Mouse (Mus musculus) frontal cortex, postnatal 14 days (tissue): Measurements from ENCODE around the gene Bbs5.
"Not testable (repeated sequence)": the region's sequence is repeated elsewhere in the genome, so short reads cannot be mapped to it uniquely, and the experiment has no call there.

Source experiments
- DNase-seq, 2 experiments: peaks; one replicate each; pipeline ENCODE4 v3.0.0; 2022; ENCODE audit warnings: low spot score in 2 of 2

The Bbs5 gene

GRCm38 (mm10) chr2:69669853-69670252, 22.9 kb downstream of the Bbs5 start, which contains the start of gene Klhl41:
Klhl41 (plus strand) TSS chr2:69670120.
- no peak for DNase-seq

- DNase-seq, result no peak
Observed at GRCm38 (mm10) chr2:69673723-69674122, 26.8 kb downstream of the Bbs5 start.

DNA sequence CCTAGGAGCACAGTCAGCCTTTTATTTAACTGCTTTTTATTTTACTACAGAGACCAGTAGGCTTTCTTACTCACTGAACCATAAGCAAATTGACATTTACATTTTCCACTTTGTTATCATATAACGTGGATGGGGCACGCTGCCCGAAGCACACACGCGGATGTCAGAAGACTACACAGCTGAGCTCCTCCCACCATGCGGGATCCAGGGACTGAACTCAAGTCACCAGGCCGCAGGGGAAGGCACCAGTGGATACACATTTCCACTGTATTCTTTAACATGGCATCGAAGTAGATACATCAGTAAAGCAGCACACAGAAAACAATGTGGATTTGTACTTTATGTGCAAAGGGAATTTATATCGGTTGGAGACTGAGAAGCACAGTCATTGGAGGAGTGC, 28.3 kb downstream of the Bbs5 start:
- no peak for DNase-seq

GRCm38 (mm10) chr2:69676713-69677112, 29.7 kb downstream of the Bbs5 start:
- DNase-seq, result no peak

- not testable (repeated sequence) for DNase-seq
Observed at GRCm38 (mm10) chr2:69677215-69677614, 30.2 kb downstream of the Bbs5 start.

GRCm38 (mm10) chr2:69679990-69680389, 33.0 kb downstream of the Bbs5 start:
- no peak for DNase-seq

- no peak for DNase-seq
Observed at GRCm38 (mm10) chr2:69681931-69682330, 35.0 kb downstream of the Bbs5 start.

- no peak for DNase-seq
Observed at GRCm38 (mm10) chr2:69683036-69683805, 36.2 kb downstream of the Bbs5 start.

DNA sequence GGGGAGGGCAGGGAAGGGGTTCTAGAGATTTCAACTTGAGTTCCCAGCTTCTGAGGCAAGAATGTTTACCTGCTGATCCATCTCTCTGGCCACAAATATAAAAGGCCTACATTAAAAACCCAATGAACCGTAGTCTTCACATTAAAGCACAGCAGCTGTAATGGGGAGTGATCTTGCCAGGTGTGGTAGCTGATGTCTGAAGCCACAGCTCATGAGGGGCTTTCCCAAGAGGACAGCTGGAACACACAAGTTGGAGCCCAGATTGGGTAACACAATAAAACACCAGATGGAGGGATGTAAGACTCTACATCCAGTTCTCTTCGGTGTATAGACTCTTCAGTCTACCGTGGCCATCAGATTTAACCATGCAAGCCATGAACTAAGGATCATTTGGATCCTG, 37.5 kb downstream of the Bbs5 start:
- no peak for DNase-seq

DNA sequence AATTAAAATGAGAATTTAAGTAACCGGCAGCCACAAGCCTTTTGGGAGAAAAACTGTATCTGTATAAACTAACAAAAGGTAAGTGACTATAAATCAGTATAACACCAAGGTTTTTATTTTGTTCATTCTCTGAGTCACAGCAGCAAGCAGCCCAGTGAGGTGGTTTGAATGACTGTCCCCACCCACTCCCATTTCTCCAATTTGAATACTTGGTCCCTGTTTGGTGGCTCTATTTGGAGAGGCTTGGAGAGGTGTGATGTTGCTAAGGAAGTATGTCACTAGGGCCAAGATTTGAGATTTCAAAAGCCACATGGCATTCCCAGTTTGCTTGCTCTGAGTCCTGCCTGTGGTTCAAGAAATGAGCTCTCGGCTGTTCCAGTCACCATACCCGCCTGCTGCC, 43.2 kb downstream of the Bbs5 start:
- no peak for DNase-seq

DNA sequence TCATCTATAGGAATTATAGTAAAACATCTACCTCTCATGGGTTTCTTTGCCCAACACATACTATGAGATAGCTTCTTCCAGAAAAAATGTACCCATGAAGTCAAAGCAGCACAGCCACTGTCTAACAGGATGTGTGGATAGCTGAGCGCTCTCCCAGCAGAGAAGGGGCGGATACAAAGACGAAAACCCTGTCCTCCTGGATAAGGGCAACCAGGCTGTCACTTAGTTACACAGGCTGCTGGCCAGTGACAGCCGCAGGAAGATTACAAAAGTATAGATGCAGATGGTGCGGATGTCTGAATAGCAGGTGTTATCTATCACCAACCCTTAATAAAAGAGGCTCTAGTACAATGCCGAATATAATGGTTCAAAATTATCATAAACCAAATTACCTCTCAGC, 43.9 kb downstream of the Bbs5 start:
- no peak for DNase-seq

DNA sequence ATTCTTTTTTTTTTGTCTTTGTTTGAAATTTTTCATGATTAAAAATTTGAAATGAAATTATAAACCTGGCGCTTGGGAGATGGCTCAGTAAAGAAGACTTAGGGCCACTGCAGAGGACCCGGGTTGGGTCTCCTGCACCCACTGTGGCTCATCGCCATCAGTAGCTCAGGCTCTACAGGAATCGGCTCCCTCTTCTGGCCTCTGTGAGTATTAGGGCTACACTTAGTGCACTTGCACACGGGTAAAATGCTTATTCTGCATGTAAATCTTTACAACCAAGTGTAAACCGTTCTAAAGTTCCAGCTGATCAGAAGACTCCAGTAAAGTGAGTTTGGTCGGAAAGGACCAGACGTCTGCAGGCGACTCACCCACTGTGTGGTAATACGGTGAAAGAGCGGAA, 46.5 kb downstream of the Bbs5 start:
- DNase-seq, result no peak

DNA sequence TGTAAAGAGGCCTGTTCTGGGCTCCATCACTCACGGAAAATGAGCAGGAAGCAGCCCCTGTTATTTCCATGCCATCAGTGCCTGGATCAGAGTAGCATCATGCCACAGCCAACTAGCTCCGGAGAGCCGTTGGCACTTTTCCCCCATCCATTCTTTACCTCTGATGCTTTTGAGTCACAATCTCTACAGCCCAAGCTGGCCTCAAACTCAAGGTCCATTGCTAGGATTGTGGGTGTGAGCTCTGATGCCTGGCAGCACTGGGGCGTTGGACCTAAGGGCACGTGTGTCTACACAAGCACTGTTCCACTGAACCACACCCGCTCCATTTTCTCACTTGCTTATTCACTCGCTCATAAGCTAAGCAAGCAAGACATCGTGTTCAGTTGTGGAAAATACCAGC, 53.5 kb downstream of the Bbs5 start:
- DNase-seq, result no peak

GRCm38 (mm10) chr2:69712171-69712570, 65.2 kb downstream of the Bbs5 start:
- no peak for DNase-seq

- DNase-seq, result peak; percentile 79 to 82
Observed at GRCm38 (mm10) chr2:69712981-69713625, 66.1 kb downstream of the Bbs5 start, which contains the start of gene Fastkd1. Fastkd1 (minus strand) TSS chr2:69713516.

DNA sequence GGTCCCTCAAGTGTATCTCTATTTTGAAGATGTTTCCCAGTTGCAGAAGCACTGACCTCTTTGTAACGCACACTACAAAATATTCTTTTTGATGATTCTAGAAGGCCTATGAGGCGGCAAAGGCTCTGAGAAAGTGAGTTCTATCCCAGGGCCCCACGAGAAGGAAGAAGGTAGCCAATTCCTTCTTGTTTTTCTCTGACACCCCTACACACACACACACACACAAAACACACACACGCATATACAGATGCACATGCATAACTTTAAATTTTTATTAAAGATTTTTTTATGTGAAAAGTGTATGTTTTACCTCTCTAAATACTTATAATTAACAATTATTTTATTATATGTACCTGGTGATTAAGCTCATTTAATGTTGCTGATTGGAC, 66.6 kb downstream of the Bbs5 start:
- DNase-seq, result no peak

GRCm38 (mm10) chr2:69714126-69714525, 67.2 kb downstream of the Bbs5 start:
- no peak for DNase-seq

DNA sequence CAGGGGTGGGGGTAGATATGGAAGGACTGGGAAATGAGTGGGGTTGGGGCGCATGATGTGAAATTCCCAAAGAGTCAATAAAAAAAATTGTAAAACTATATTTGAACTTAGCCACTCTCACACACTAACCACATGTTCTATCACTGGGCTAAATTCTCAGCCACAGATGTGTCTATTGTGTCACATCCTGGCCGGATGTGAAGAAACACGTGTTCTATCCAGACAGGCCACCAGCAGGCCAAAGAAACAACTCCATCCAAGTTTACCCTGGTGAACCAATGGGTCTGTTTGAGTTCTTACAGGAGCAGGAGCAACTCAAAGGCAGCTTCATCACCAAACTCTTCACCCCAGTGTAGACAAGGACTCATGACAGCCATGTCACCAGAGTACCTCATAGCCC, 69.5 kb downstream of the Bbs5 start:
- DNase-seq, result no peak
